Comparison of ENCODE assay signal across 8 mouse cellular contexts in genomic region chr5:142813722-142814111, GRCm38 (mm10). TPM values are rescaled to one million over a fixed set of nuclear protein-coding genes. Genes with fewer than 3 reads are reported as not detected.
DNase-seq lines count a peak whose midpoint lies in the region; ATAC-seq and TF ChIP-seq lines count a peak whose summit lies in the region.

No protein-coding gene starts in this region.

- WGBS in heart, embryonic 16.5 days, result 3% methylated on average over 23 of the region's 23 CpGs
- WGBS in limb, embryonic 14.5 days, result 3% methylated on average over 22 of the region's 23 CpGs

- no peak for ATAC-seq in cerebellum, adult (ENCODE audit: insufficient number of reproducible peaks, low FRiP score, low TSS enrichment)
- no peak for ATAC-seq in heart, embryonic 16.5 days (replicated peaks; ENCODE audit: extremely low read depth, insufficient read depth, low FRiP score)
- no peak for ATAC-seq in limb, embryonic 14.5 days (ENCODE audit: low FRiP score, low read depth)

- H3K9me3 ChIP-seq in heart, embryonic 16.5 days (replicated peaks; ENCODE audit: control insufficient read depth, low read length), result no peaks in the 10 kb centered on the region
- no peaks in the 10 kb centered on the region for H3K9me3 ChIP-seq in limb, embryonic 14.5 days (ENCODE audit: control insufficient read depth, low read length)

- peak overlapping the region; percentile 100 for H3K27ac ChIP-seq in heart, embryonic 16.5 days (ENCODE audit: low read length)
- peak overlapping the region; percentile 100 for H3K27ac ChIP-seq in limb, embryonic 14.5 days (replicated peaks; ENCODE audit: low read depth, low read length)

- TF ChIP-seq POLR2A in limb, embryonic 14.5 days (IDR thresholded peaks at IDR 0.05; ENCODE audit: borderline replicate concordance, extremely low read depth, insufficient read depth, insufficient read length), result no peak

- H3K4me3 ChIP-seq in heart, embryonic 16.5 days (ENCODE audit: low read length), result peak overlapping the region; percentile 79
- H3K4me3 ChIP-seq in limb, embryonic 14.5 days (replicated peaks; ENCODE audit: low read length), result peak overlapping the region; percentile 98

- peak; percentile 51 for DNase-seq in cerebellum, adult 11-12 months
- DNase-seq in urinary bladder, adult 2 months (ENCODE audit: low spot score), result peak; percentile 39
- no peak for DNase-seq in urinary bladder, postnatal 14 days (ENCODE audit: low spot score)
- DNase-seq in limb, embryonic 14.5 days (ENCODE audit: low spot score), result no peak
- DNase-seq in retina, postnatal 1 day, result peak; percentile 89
- DNase-seq in frontal cortex, postnatal 36 days (ENCODE audit: low spot score in 2 of 2), result no peak

- H3K4me2 ChIP-seq in heart, embryonic 16.5 days (ENCODE audit: low read depth, low read length), result peak overlapping the region; percentile 92
- H3K4me2 ChIP-seq in limb, embryonic 14.5 days (replicated peaks; ENCODE audit: low read depth, low read length, severe bottlenecking), result peak overlapping the region; percentile 97

- no peaks in the 10 kb centered on the region for H3K36me3 ChIP-seq in heart, embryonic 16.5 days (ENCODE audit: control insufficient read depth, insufficient read depth)
- peaks cover 48% of the 10 kb centered on the region for H3K36me3 ChIP-seq in limb, embryonic 14.5 days (ENCODE audit: control insufficient read depth, insufficient read depth, low read length)

- H3K9ac ChIP-seq in heart, embryonic 16.5 days (ENCODE audit: low read length), result peak overlapping the region; percentile 95
- H3K9ac ChIP-seq in limb, embryonic 14.5 days (ENCODE audit: low read depth, low read length, severe bottlenecking), result peak overlapping the region; percentile 100

- peaks cover 35% of the 10 kb centered on the region for H3K4me1 ChIP-seq in heart, embryonic 16.5 days (ENCODE audit: control insufficient read depth, insufficient read depth, low read length)
- peaks cover 32% of the 10 kb centered on the region for H3K4me1 ChIP-seq in limb, embryonic 14.5 days (ENCODE audit: control insufficient read depth, insufficient read depth, low read length)

- H3K27me3 ChIP-seq in heart, embryonic 16.5 days (ENCODE audit: control insufficient read depth, insufficient read depth, low read length), result no peaks in the 10 kb centered on the region
- no peaks in the 10 kb centered on the region for H3K27me3 ChIP-seq in limb, embryonic 14.5 days (ENCODE audit: control insufficient read depth, insufficient read depth, low read length)

RNA-seq across cellular contexts. Expression of gene Tnrc18, which starts 3.7 kb away (rescaled TPM):
- polyA plus RNA-seq in urinary bladder, adult 2 months (2012; rRNA removed), result 21.4 and 49.1 TPM in 2 replicates
- polyA plus RNA-seq in heart, embryonic 16.5 days (2015; fragmentation: Nextera tagmentation; extraction: Ambion mirVana), result 17.6 and 18.6 TPM in 2 replicates
- 61.1 and 85.3 TPM in 2 replicates for polyA plus RNA-seq in limb, embryonic 14.5 days (2012; rRNA removed)
- 46.6 and 55.7 TPM in 2 replicates for polyA plus RNA-seq in limb, embryonic 14.5 days (2014; fragmentation: Nextera tagmentation; extraction: Ambion mirVana)

Comparison
In these comparisons a context has a peak if more than half of its experiments do, and no peak if none do; other contexts are left out.
1. DNase-seq: peak in cerebellum, adult 11-12 months (single experiment), urinary bladder, adult 2 months (single experiment) and retina, postnatal 1 day (single experiment); none in urinary bladder, postnatal 14 days (single experiment), limb, embryonic 14.5 days (single experiment) and frontal cortex, postnatal 36 days (0 of 2).